28 mouse cellular contexts compared by ENCODE assay signal in genomic region chr3:158284431-158284830, GRCm38 (mm10).
DNase-seq lines count a peak whose midpoint lies in the region; ATAC-seq lines count a peak whose summit lies in the region.
"Had no signal": no experiment of that assay in that cellular context is flagged by ENCODE, and none has a peak within 500 bp of the region (broad histone marks: within the 10 kb centered on the region; RNA-seq: fewer than 3 reads in every experiment).

No protein-coding gene starts in this region.

- no peak overlapping the region for H3K4me2 ChIP-seq in hindbrain, embryonic 11.5 days (replicated peaks; ENCODE audit: low read depth, low read length)
- H3K4me2 ChIP-seq in hindbrain, embryonic 12.5 days (replicated peaks) = no peak overlapping the region
- H3K4me2 ChIP-seq in neural tube, embryonic 12.5 days (replicated peaks) = no peak overlapping the region
- H3K4me2 ChIP-seq: embryonic facial prominence, embryonic 13.5 days; embryonic facial prominence, embryonic 15.5 days; forebrain, embryonic 12.5 days had no signal

- H3K4me3 ChIP-seq in hindbrain, embryonic 11.5 days (ENCODE audit: low read depth, low read length) = no peak overlapping the region
- H3K4me3 ChIP-seq in hindbrain, embryonic 12.5 days = no peak overlapping the region
- H3K4me3 ChIP-seq in neural tube, embryonic 12.5 days = no peak overlapping the region
- H3K4me3 ChIP-seq: embryonic facial prominence, embryonic 13.5 days; embryonic facial prominence, embryonic 15.5 days; erythroblast, embryonic 14.5 days; forebrain, embryonic 10.5 days; forebrain, embryonic 12.5 days had no signal

- ATAC-seq in hindbrain, embryonic 11.5 days (ENCODE audit: low FRiP score) = peak; percentile 27; the same call in 1 of the 2 replicates
- no peak for ATAC-seq in hindbrain, embryonic 12.5 days (ENCODE audit: low FRiP score)
- ATAC-seq in neural tube, embryonic 12.5 days (ENCODE audit: low FRiP score, low read depth) = peak; percentile 73
- ATAC-seq: activated CD4-positive, CD25-positive, alpha-beta regulatory T cell, adult 4 months; CD4-positive, CD25-positive, alpha-beta regulatory T cell, adult 4 months; forebrain, embryonic 14.5 days; forebrain, embryonic 16.5 days; Patski had no signal

- H3K27ac ChIP-seq in hindbrain, embryonic 11.5 days (ENCODE audit: low read depth, low read length) = no peak overlapping the region
- no peak overlapping the region for H3K27ac ChIP-seq in hindbrain, embryonic 12.5 days
- no peak overlapping the region for H3K27ac ChIP-seq in neural tube, embryonic 12.5 days
- H3K27ac ChIP-seq: embryonic facial prominence, embryonic 13.5 days; embryonic facial prominence, embryonic 15.5 days; forebrain, embryonic 10.5 days; forebrain, embryonic 12.5 days had no signal

- no peaks in the 10 kb centered on the region for H3K27me3 ChIP-seq in hindbrain, embryonic 11.5 days (ENCODE audit: control insufficient read depth, insufficient read depth, low read length)
- no peaks in the 10 kb centered on the region for H3K27me3 ChIP-seq in hindbrain, embryonic 12.5 days
- H3K27me3 ChIP-seq in neural tube, embryonic 12.5 days (replicated peaks) = no peaks in the 10 kb centered on the region
- H3K27me3 ChIP-seq: CH12.LX; embryonic facial prominence, embryonic 13.5 days; embryonic facial prominence, embryonic 15.5 days; forebrain, embryonic 12.5 days; Patski had no signal

- H3K36me3 ChIP-seq in hindbrain, embryonic 11.5 days (ENCODE audit: control insufficient read depth, insufficient read depth, low read length) = no peaks in the 10 kb centered on the region
- H3K36me3 ChIP-seq in hindbrain, embryonic 12.5 days = no peaks in the 10 kb centered on the region
- H3K36me3 ChIP-seq in neural tube, embryonic 12.5 days = no peaks in the 10 kb centered on the region
- H3K36me3 ChIP-seq: embryonic facial prominence, embryonic 13.5 days; embryonic facial prominence, embryonic 15.5 days; forebrain, embryonic 10.5 days; forebrain, embryonic 12.5 days; G1E had no signal

- no peak for DNase-seq in hindbrain, embryonic 11.5 days (ENCODE audit: low spot score)
- no peak for DNase-seq in neural tube, embryonic 10.5 days (ENCODE audit: extremely low spot score, low spot score)
- no peak for DNase-seq in adipocyte (ENCODE audit: low spot score)
- DNase-seq: adrenal gland, adult 2 months; adrenal gland, postnatal 10 days; adrenal gland, postnatal 25 days; B cell, adult 2 months; cerebellum, adult 11 months; cerebellum, adult 18-20 months; cerebellum, adult 8-10 months; cerebellum, adult 9-11 months; cerebellum, postnatal 14 days; cerebellum, postnatal 36 days; embryo, embryonic 11 days had no signal

- WGBS in hindbrain, embryonic 11.5 days = 63% methylated on average over 1 of the region's 1 CpGs
- whole genome bisulfite sequencing in hindbrain, embryonic 12.5 days = 61% methylated on average over 1 of the region's 1 CpGs
- 64% methylated on average over 1 of the region's 1 CpGs for WGBS in neural tube, embryonic 12.5 days

- no peak overlapping the region for H3K9ac ChIP-seq in hindbrain, embryonic 11.5 days (ENCODE audit: low read depth, low read length)
- H3K9ac ChIP-seq in hindbrain, embryonic 12.5 days = no peak overlapping the region
- H3K9ac ChIP-seq in neural tube, embryonic 12.5 days = no peak overlapping the region
- H3K9ac ChIP-seq: embryonic facial prominence, embryonic 13.5 days; embryonic facial prominence, embryonic 15.5 days; forebrain, embryonic 12.5 days had no signal

- no peaks in the 10 kb centered on the region for H3K9me3 ChIP-seq in hindbrain, embryonic 11.5 days (ENCODE audit: control insufficient read depth, low read length)
- no peaks in the 10 kb centered on the region for H3K9me3 ChIP-seq in hindbrain, embryonic 12.5 days (replicated peaks)
- no peaks in the 10 kb centered on the region for H3K9me3 ChIP-seq in neural tube, embryonic 12.5 days
- H3K9me3 ChIP-seq: embryonic facial prominence, embryonic 13.5 days; embryonic facial prominence, embryonic 15.5 days; forebrain, embryonic 10.5 days; forebrain, embryonic 12.5 days; G1E had no signal

- H3K4me1 ChIP-seq in hindbrain, embryonic 11.5 days (replicated peaks; ENCODE audit: control insufficient read depth, insufficient read depth, low read length) = no peaks in the 10 kb centered on the region
- H3K4me1 ChIP-seq in hindbrain, embryonic 12.5 days = no peaks in the 10 kb centered on the region
- H3K4me1 ChIP-seq in neural tube, embryonic 12.5 days = no peaks in the 10 kb centered on the region
- H3K4me1 ChIP-seq: embryonic facial prominence, embryonic 13.5 days; embryonic facial prominence, embryonic 15.5 days; forebrain, embryonic 10.5 days; forebrain, embryonic 12.5 days had no signal
